Mouse (Mus musculus): ENCODE results near the gene Psmb6. TPM values are rescaled to one million over a fixed set of nuclear protein-coding genes. Genes with fewer than 3 reads are reported as not detected.

The Psmb6 gene
- polyA plus RNA-seq, 1 experiment from 2014 or later, result 1,123 TPM

Other genes starting within 250 kb of the Psmb6 start
- gene Alox12e, start 202.7 kb upstream of the Psmb6 start, polyA plus RNA-seq (2016; fragmentation: Nextera tagmentation; extraction: Ambion mirVana), result not detected in 2 replicates
- gene Alox15, start 173.3 kb upstream of the Psmb6 start, polyA plus RNA-seq (2016; fragmentation: Nextera tagmentation; extraction: Ambion mirVana), result 0.11 and 0.29 TPM in 2 replicates
- 60.7 and 62.0 TPM in 2 replicates for gene Pelp1, start 115.3 kb upstream of the Psmb6 start, polyA plus RNA-seq (2016; fragmentation: Nextera tagmentation; extraction: Ambion mirVana)
- gene Arrb2, start 92.7 kb upstream of the Psmb6 start, polyA plus RNA-seq (2016; fragmentation: Nextera tagmentation; extraction: Ambion mirVana), result 28.4 and 29.4 TPM in 2 replicates
- gene Med11, start 73.4 kb upstream of the Psmb6 start, polyA plus RNA-seq (2016; fragmentation: Nextera tagmentation; extraction: Ambion mirVana), result 44.1 TPM in 2 replicates
- gene Zmynd15, start 65.9 kb upstream of the Psmb6 start, polyA plus RNA-seq (2016; fragmentation: Nextera tagmentation; extraction: Ambion mirVana), result 0.16 and 0.45 TPM in 2 replicates
- 0.39 and 0.65 TPM in 2 replicates for gene Cxcl16, start 65.4 kb upstream of the Psmb6 start, polyA plus RNA-seq (2016; fragmentation: Nextera tagmentation; extraction: Ambion mirVana)
- 0.35 and 0.77 TPM in 2 replicates for gene Tm4sf5, start 20.1 kb upstream of the Psmb6 start, polyA plus RNA-seq (2016; fragmentation: Nextera tagmentation; extraction: Ambion mirVana)
- not detected in 2 replicates for gene Vmo1, start 10.8 kb upstream of the Psmb6 start, polyA plus RNA-seq (2016; fragmentation: Nextera tagmentation; extraction: Ambion mirVana)
- 0.43 and 0.44 TPM in 2 replicates for gene Gltpd2, start 6.2 kb upstream of the Psmb6 start, polyA plus RNA-seq (2016; fragmentation: Nextera tagmentation; extraction: Ambion mirVana)
- not detected in 2 replicates for gene Gm40193, start 7.6 kb downstream of the Psmb6 start, polyA plus RNA-seq (2016; fragmentation: Nextera tagmentation; extraction: Ambion mirVana)
- gene Pld2, start 14.7 kb downstream of the Psmb6 start, polyA plus RNA-seq (2016; fragmentation: Nextera tagmentation; extraction: Ambion mirVana), result 3.2 and 3.7 TPM in 2 replicates
- 14.6 and 15.2 TPM in 2 replicates for gene Mink1, start 37.5 kb downstream of the Psmb6 start, polyA plus RNA-seq (2016; fragmentation: Nextera tagmentation; extraction: Ambion mirVana)
- gene 4930544D05Rik, start 90.5 kb downstream of the Psmb6 start, polyA plus RNA-seq (2016; fragmentation: Nextera tagmentation; extraction: Ambion mirVana), result not detected in 2 replicates
- not detected in 2 replicates for gene Chrne, start 93.8 kb downstream of the Psmb6 start, polyA plus RNA-seq (2016; fragmentation: Nextera tagmentation; extraction: Ambion mirVana)
- gene Gp1ba, start 113.8 kb downstream of the Psmb6 start, polyA plus RNA-seq (2016; fragmentation: Nextera tagmentation; extraction: Ambion mirVana), result 0.26 and 0.76 TPM in 2 replicates
- gene Rnf167, start 121.9 kb downstream of the Psmb6 start, polyA plus RNA-seq (2016; fragmentation: Nextera tagmentation; extraction: Ambion mirVana), result 89.7 and 91.9 TPM in 2 replicates
- 135 and 137 TPM in 2 replicates for gene Slc25a11, start 122.1 kb downstream of the Psmb6 start, polyA plus RNA-seq (2016; fragmentation: Nextera tagmentation; extraction: Ambion mirVana)
- gene Pfn1, start 129.3 kb downstream of the Psmb6 start, polyA plus RNA-seq (2016; fragmentation: Nextera tagmentation; extraction: Ambion mirVana), result 2,153 and 2,165 TPM in 2 replicates
- 72.9 and 88.4 TPM in 2 replicates for gene Eno3, start 131.8 kb downstream of the Psmb6 start, polyA plus RNA-seq (2016; fragmentation: Nextera tagmentation; extraction: Ambion mirVana)
- 181 and 185 TPM in 2 replicates for gene Spag7, start 144.0 kb downstream of the Psmb6 start, polyA plus RNA-seq (2016; fragmentation: Nextera tagmentation; extraction: Ambion mirVana)
- 10.5 and 10.9 TPM in 2 replicates for gene Camta2, start 162.7 kb downstream of the Psmb6 start, polyA plus RNA-seq (2016; fragmentation: Nextera tagmentation; extraction: Ambion mirVana)
- gene Inca1, start 174.8 kb downstream of the Psmb6 start, polyA plus RNA-seq (2016; fragmentation: Nextera tagmentation; extraction: Ambion mirVana), result 0.69 and 0.99 TPM in 2 replicates
- 1.6 and 2.0 TPM in 2 replicates for gene Kif1c, start 175.2 kb downstream of the Psmb6 start, polyA plus RNA-seq (2016; fragmentation: Nextera tagmentation; extraction: Ambion mirVana)
- 4.7 and 5.7 TPM in 2 replicates for gene Zfp3, start 238.8 kb downstream of the Psmb6 start, polyA plus RNA-seq (2016; fragmentation: Nextera tagmentation; extraction: Ambion mirVana)

Data from embryonic facial prominence, embryonic 10.5 days (tissue).